Mouse (Mus musculus): ENCODE results near the gene Mindy1.

- TF ChIP-seq CTCF (IDR thresholded peaks at IDR 0.05; ENCODE audit: borderline replicate concordance, insufficient read depth, low read depth, low read length) (no peak), POLR2A (IDR thresholded peaks at IDR 0.05; ENCODE audit: borderline replicate concordance, insufficient read depth, low read length) (no peak)
Observed at GRCm38 (mm10) chr3:95323429-95323828, 42.3 kb downstream of the Mindy1 start.

All from cerebellum, adult 2 months (tissue).